In the genomic region with DNA sequence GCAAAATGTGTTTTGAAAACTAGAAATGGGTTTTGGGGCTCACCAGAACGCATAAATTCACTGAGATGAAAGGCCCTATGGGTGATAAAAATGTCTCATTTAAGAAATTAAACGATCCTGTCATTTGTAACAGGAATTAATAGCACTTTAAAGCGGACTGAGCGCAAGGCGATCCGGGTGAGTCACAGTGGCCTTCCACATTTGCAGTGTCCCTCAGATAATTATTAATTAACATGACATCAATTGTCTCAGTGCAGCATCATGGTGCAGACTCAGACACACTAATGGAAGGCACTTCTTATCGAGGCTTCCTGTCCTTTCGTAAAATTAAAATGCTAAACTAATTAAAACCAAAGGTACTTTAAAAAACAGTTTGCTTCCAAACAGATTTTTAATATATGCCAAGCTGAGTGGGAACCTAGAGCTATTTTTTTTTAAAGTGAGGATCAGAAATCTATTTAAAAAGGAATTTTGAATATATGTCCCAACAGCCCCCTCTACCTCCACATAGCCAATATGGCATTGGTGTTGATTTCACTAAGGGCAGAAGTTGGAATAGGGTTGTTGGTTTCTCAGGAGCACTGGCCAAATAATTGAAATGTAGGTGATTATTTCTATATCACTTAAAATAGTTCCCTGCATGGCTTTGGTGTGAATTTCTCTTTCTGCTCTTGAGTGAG, we compare ENCODE assay signal across 27 mouse cellular contexts.
DNase-seq lines count a peak whose midpoint lies in the region; ATAC-seq and TF ChIP-seq lines count a peak whose summit lies in the region.
"Had no signal": no experiment of that assay in that cellular context is flagged by ENCODE, and none has a peak within 500 bp of the region (broad histone marks: within the 10 kb centered on the region; RNA-seq: fewer than 3 reads in every experiment).

No protein-coding gene starts in this region.

- peak; percentile 48 for DNase-seq in adrenal gland, adult 2 months
- no peak for DNase-seq in adrenal gland, postnatal 14 days
- no peak for DNase-seq in liver, postnatal 0 days
- peak; percentile 14 for DNase-seq in 3T3-L1 (ENCODE audit: low read depth, low spot score)
- DNase-seq in Muller cell, postnatal 12 days (ENCODE audit: inconsistent ontology term) = peak; percentile 56
- no peak for DNase-seq in right cerebral cortex, adult 18-20 months
- no peak for DNase-seq in heart, adult 9 months (ENCODE audit: low spot score in 2 of 2)
- DNase-seq: adrenal gland, postnatal 25 days; cerebellum, adult 8-10 months; cerebellum, postnatal 36 days; embryo, embryonic 11 days; gastrocnemius, adult 2 months; kidney, adult 9 months; liver, embryonic 13.5 days had no signal

- WGBS in liver, postnatal 0 days (ENCODE audit: insufficient replicate concordance) = 84% methylated on average over 8 of the region's 8 CpGs
- WGBS in liver, embryonic 12.5 days (ENCODE audit: insufficient replicate concordance) = 75% methylated on average over 8 of the region's 8 CpGs

- peak; percentile 25 for TF ChIP-seq CTCF in liver, postnatal 0 days (IDR thresholded peaks at IDR 0.05; ENCODE audit: low read depth)

- H3K9ac ChIP-seq in liver, postnatal 0 days (replicated peaks) = no peak overlapping the region
- no peak overlapping the region for H3K9ac ChIP-seq in liver, embryonic 12.5 days
- H3K9ac ChIP-seq: embryonic facial prominence, embryonic 13.5 days; forebrain, embryonic 12.5 days; intestine, embryonic 15.5 days; limb, embryonic 13.5 days; liver, embryonic 13.5 days; lung, embryonic 15.5 days; neural tube, embryonic 12.5 days had no signal

- no peak for ATAC-seq in liver, postnatal 0 days
- ATAC-seq in liver, embryonic 12.5 days = no peak
- ATAC-seq: hindbrain, embryonic 16.5 days; intestine, embryonic 15.5 days; Patski had no signal

- no peaks in the 10 kb centered on the region for H3K27me3 ChIP-seq in liver, postnatal 0 days (ENCODE audit: insufficient read depth, low read length)
- H3K27me3 ChIP-seq in liver, embryonic 12.5 days (replicated peaks) = no peaks in the 10 kb centered on the region
- H3K27me3 ChIP-seq: embryonic facial prominence, embryonic 13.5 days; forebrain, embryonic 12.5 days; intestine, embryonic 15.5 days; limb, embryonic 13.5 days; liver, embryonic 13.5 days; lung, embryonic 15.5 days; neural tube, embryonic 12.5 days; Patski had no signal

- H3K36me3 ChIP-seq in liver, postnatal 0 days (replicated peaks; ENCODE audit: insufficient read depth, low read length) = no peaks in the 10 kb centered on the region
- no peaks in the 10 kb centered on the region for H3K36me3 ChIP-seq in liver, embryonic 12.5 days
- H3K36me3 ChIP-seq: embryonic facial prominence, embryonic 13.5 days; forebrain, embryonic 12.5 days; hindbrain, embryonic 10.5 days; intestine, embryonic 15.5 days; limb, embryonic 13.5 days; liver, embryonic 13.5 days; lung, embryonic 15.5 days; midbrain, embryonic 10.5 days; neural tube, embryonic 12.5 days had no signal

- H3K9me3 ChIP-seq in liver, postnatal 0 days (ENCODE audit: low read length) = no peaks in the 10 kb centered on the region
- H3K9me3 ChIP-seq in liver, embryonic 12.5 days (replicated peaks) = no peaks in the 10 kb centered on the region
- H3K9me3 ChIP-seq: embryonic facial prominence, embryonic 13.5 days; forebrain, embryonic 12.5 days; hindbrain, embryonic 10.5 days; intestine, embryonic 15.5 days; limb, embryonic 13.5 days; liver, embryonic 13.5 days; lung, embryonic 15.5 days; midbrain, embryonic 10.5 days; neural tube, embryonic 12.5 days had no signal

- TF ChIP-seq EP300 in liver, postnatal 0 days (IDR thresholded peaks at IDR 0.05; ENCODE audit: low read depth) = no peak

- no peak overlapping the region for H3K27ac ChIP-seq in liver, postnatal 0 days (ENCODE audit: low read depth)
- no peak overlapping the region for H3K27ac ChIP-seq in liver, embryonic 12.5 days
- H3K27ac ChIP-seq: embryonic facial prominence, embryonic 13.5 days; forebrain, embryonic 12.5 days; gastrocnemius, adult 2 months; hindbrain, embryonic 10.5 days; intestine, embryonic 15.5 days; limb, embryonic 13.5 days; liver, embryonic 13.5 days; lung, embryonic 15.5 days; midbrain, embryonic 10.5 days; neural tube, embryonic 12.5 days had no signal

- no peak overlapping the region for H3K4me2 ChIP-seq in liver, postnatal 0 days (ENCODE audit: low read depth, low read length)
- H3K4me2 ChIP-seq in liver, embryonic 12.5 days = no peak overlapping the region
- H3K4me2 ChIP-seq: embryonic facial prominence, embryonic 13.5 days; forebrain, embryonic 12.5 days; heart, embryonic 11.5 days; intestine, embryonic 15.5 days; limb, embryonic 13.5 days; liver, embryonic 13.5 days; lung, embryonic 15.5 days; neural tube, embryonic 12.5 days had no signal

- no peak overlapping the region for H3K4me3 ChIP-seq in liver, postnatal 0 days (ENCODE audit: low read depth, low read length)
- H3K4me3 ChIP-seq in liver, embryonic 12.5 days = no peak overlapping the region
- H3K4me3 ChIP-seq: embryonic facial prominence, embryonic 13.5 days; erythroblast, embryonic 14.5 days; forebrain, embryonic 12.5 days; gastrocnemius, adult 2 months; hindbrain, embryonic 10.5 days; intestine, embryonic 15.5 days; limb, embryonic 13.5 days; liver, embryonic 13.5 days; lung, embryonic 15.5 days; midbrain, embryonic 10.5 days; neural tube, embryonic 12.5 days had no signal

- no peaks in the 10 kb centered on the region for H3K4me1 ChIP-seq in liver, postnatal 0 days (ENCODE audit: insufficient read depth)
- no peaks in the 10 kb centered on the region for H3K4me1 ChIP-seq in liver, embryonic 12.5 days
- H3K4me1 ChIP-seq: embryonic facial prominence, embryonic 13.5 days; forebrain, embryonic 12.5 days; hindbrain, embryonic 10.5 days; intestine, embryonic 15.5 days; limb, embryonic 13.5 days; liver, embryonic 13.5 days; lung, embryonic 15.5 days; midbrain, embryonic 10.5 days; neural tube, embryonic 12.5 days had no signal

Comparison
In these comparisons a context has a peak if more than half of its experiments do, and no peak if none do; other contexts are left out.
1. DNase-seq: peak in adrenal gland, adult 2 months (single experiment), 3T3-L1 (single experiment) and Muller cell, postnatal 12 days (single experiment); none in adrenal gland, postnatal 14 days (single experiment), liver, postnatal 0 days (single experiment), right cerebral cortex, adult 18-20 months (single experiment) and heart, adult 9 months (0 of 2).